Mouse (Mus musculus) ovary, postnatal 36 days (tissue): Measurements from ENCODE around the gene Lix1l.
A peak's percentile ranks its signal among the peaks of the same experiment; 100 is the strongest.
"Not testable (repeated sequence)": the region's sequence is repeated elsewhere in the genome, so short reads cannot be mapped to it uniquely, and the experiment has no call there.

Source experiments
- DNase-seq: peaks from one replicate; pipeline ENCODE4 v3.0.0; 2022; ENCODE audit warnings: low spot score, mixed read lengths

Gene Lix1l

GRCm38 (mm10) chr3:96634015-96634414, 33.1 kb downstream of the Lix1l start:
- no peak for DNase-seq

GRCm38 (mm10) chr3:96634928-96635879, 34.3 kb downstream of the Lix1l start, which contains the start of the genes Pex11b and Gm42957:
Gene Pex11b, plus strand, starts transcription at chr3:96635376.
Gene Gm42957, plus strand, starts transcription at chr3:96635474.
- peak; percentile 90 for DNase-seq

- no peak for DNase-seq
Measured at GRCm38 (mm10) chr3:96635906-96636305, 35.0 kb downstream of the Lix1l start.

GRCm38 (mm10) chr3:96636448-96636847, 35.5 kb downstream of the Lix1l start:
- no peak for DNase-seq

GRCm38 (mm10) chr3:96639219-96639618, 38.3 kb downstream of the Lix1l start:
- DNase-seq, result peak; percentile 46

GRCm38 (mm10) chr3:96645018-96645649, 44.2 kb downstream of the Lix1l start, which contains the start of gene Itga10:
Gene Itga10, plus strand, starts transcription at chr3:96645584.
- peak; percentile 29 for DNase-seq

- no peak for DNase-seq
Measured at GRCm38 (mm10) chr3:96647365-96647764, 46.4 kb downstream of the Lix1l start.

- no peak for DNase-seq
Measured at GRCm38 (mm10) chr3:96660901-96661300, 60.0 kb downstream of the Lix1l start.

- DNase-seq, result no peak
Measured at GRCm38 (mm10) chr3:96662731-96663316, 61.9 kb downstream of the Lix1l start.

GRCm38 (mm10) chr3:96663432-96664239, 62.7 kb downstream of the Lix1l start:
- DNase-seq, result peak; percentile 75

GRCm38 (mm10) chr3:96665732-96666363, 64.9 kb downstream of the Lix1l start:
- DNase-seq, result not testable (repeated sequence)

GRCm38 (mm10) chr3:96666916-96667315, 66.0 kb downstream of the Lix1l start:
- no peak for DNase-seq

- no peak for DNase-seq
Measured at GRCm38 (mm10) chr3:96667316-96667715, 66.4 kb downstream of the Lix1l start.

- no peak for DNase-seq
Measured at GRCm38 (mm10) chr3:96668424-96669067, 67.6 kb downstream of the Lix1l start.

- DNase-seq, result peak; percentile 74
Measured at GRCm38 (mm10) chr3:96669727-96670468, 68.9 kb downstream of the Lix1l start, which contains the start of gene Ankrd35. Gene Ankrd35, plus strand, starts transcription at chr3:96670131.

- no peak for DNase-seq
Measured at GRCm38 (mm10) chr3:96671519-96671918, 70.6 kb downstream of the Lix1l start.

GRCm38 (mm10) chr3:96673514-96673913, 72.6 kb downstream of the Lix1l start:
- no peak for DNase-seq

GRCm38 (mm10) chr3:96674442-96674841, 73.5 kb downstream of the Lix1l start:
- peak; percentile 16 for DNase-seq

GRCm38 (mm10) chr3:96675171-96675570, 74.2 kb downstream of the Lix1l start:
- no peak for DNase-seq

- no peak for DNase-seq
Measured at GRCm38 (mm10) chr3:96675690-96676089, 74.7 kb downstream of the Lix1l start.
